Mouse (Mus musculus) C2C12 (cell line): ENCODE measurements around the gene Tet1. TPM values are rescaled to one million over a fixed set of nuclear protein-coding genes. Genes with fewer than 3 reads are reported as not detected.
"Not testable (repeated sequence)": the region's sequence is repeated elsewhere in the genome, so short reads cannot be mapped to it uniquely, and the experiment has no call there.

Experiments used
- H3K27me3 ChIP-seq: one replicate; pipeline ENCODE4 v1.6.1; 2011; ENCODE audit not compliant: control insufficient read depth, insufficient read depth, insufficient read length
- H3K36me3 ChIP-seq: one replicate; pipeline ENCODE4 v1.6.1; 2011; ENCODE audit not compliant: control insufficient read depth, insufficient read depth
- H3K4me3 ChIP-seq: one replicate; pipeline ENCODE4 v1.5.1; 2011; ENCODE audit warnings: mild to moderate bottlenecking, control low read depth; ENCODE audit not compliant: poor library complexity, insufficient read depth, severe bottlenecking
- H3K79me2 ChIP-seq: one replicate; pipeline ENCODE4 v1.6.1; 2011; ENCODE audit not compliant: control insufficient read depth, insufficient read depth
- H3K79me3 ChIP-seq: one replicate; pipeline ENCODE4 v1.6.1; 2011; ENCODE audit warnings: low read depth, control low read depth
- H3ac ChIP-seq: one replicate; pipeline ENCODE3; 2011; ENCODE audit warnings: low read depth; ENCODE audit not compliant: control insufficient read depth, insufficient read length
- CEBPB ChIP-seq: IDR thresholded peaks from one replicate; pipeline ENCODE4 v1.6.1; 2011; ENCODE audit warnings: low read depth, mild to moderate bottlenecking, control low read depth, moderate library complexity
- CTCF ChIP-seq: IDR thresholded peaks from one replicate; pipeline ENCODE4 v1.5.1; 2011; ENCODE audit not compliant: control insufficient read depth, insufficient read depth, insufficient read length
- FOSL1 ChIP-seq: IDR thresholded peaks from one replicate; pipeline ENCODE4 v1.8.0; 2011; ENCODE audit warnings: mild to moderate bottlenecking, low read length; ENCODE audit not compliant: poor library complexity, insufficient read depth, severe bottlenecking
- MAX ChIP-seq: IDR thresholded peaks from one replicate; pipeline ENCODE4 v1.6.1; 2011; ENCODE audit warnings: mild to moderate bottlenecking, control low read depth
- MYOD1 ChIP-seq: IDR thresholded peaks from one replicate; pipeline ENCODE4 v1.6.1; 2011; ENCODE audit warnings: low read depth; ENCODE audit not compliant: control insufficient read depth, insufficient read length
- MYOG ChIP-seq: IDR thresholded peaks from one replicate; pipeline ENCODE4 v1.6.1; 2011; ENCODE audit not compliant: control insufficient read depth, insufficient read length; ENCODE audit errors: extremely low read depth
- USF1 ChIP-seq: IDR thresholded peaks from one replicate; pipeline ENCODE4 v1.6.1; 2011; ENCODE audit warnings: low read depth, mild to moderate bottlenecking, control low read depth, moderate library complexity
- polyA plus RNA-seq: library from polyadenylated mRNA; unstranded; fragments of >200 nt; fragmentation: generic; extraction: Trizol; gene quantifications from one replicate; pipeline ENCODE4 v1.2.1, GENCODE M21; 2012; ENCODE audit warnings: missing spikeins

Gene Tet1
- polyA plus RNA-seq, 1 experiment: 0.29 TPM

DNA sequence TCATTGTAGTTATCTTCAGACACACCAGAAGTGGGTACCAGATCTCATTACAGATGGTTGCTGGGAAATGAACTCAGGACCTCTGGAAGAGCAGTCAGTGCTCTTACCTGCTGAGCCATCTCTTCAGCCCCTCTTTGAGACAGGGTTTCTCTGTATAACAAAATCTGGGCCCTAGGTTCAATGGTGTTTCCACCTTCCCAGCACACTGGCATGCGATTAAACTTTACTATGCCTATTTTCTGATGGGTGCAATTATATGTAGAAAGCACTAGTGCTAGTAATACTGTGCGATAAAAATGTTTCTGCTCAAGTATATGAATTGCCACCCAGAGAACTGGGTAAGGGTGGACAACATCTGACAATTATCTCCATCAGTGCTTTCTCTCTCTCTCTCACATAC is 105.5 kb downstream of the Tet1 start:
- TF ChIP-seq MYOD1 (no peak), CTCF (no peak), CEBPB (no peak), FOSL1 (no peak), USF1 (no peak), MAX (no peak)
- Histone ChIP-seq H3K79me3 (no peaks in the 10 kb centered on the region), H3K36me3 (no peaks in the 10 kb centered on the region), H3K4me3 (no peak overlapping the region), H3K79me2 (no peaks in the 10 kb centered on the region), H3ac (no peak overlapping the region), H3K27me3 (no peaks in the 10 kb centered on the region)

DNA sequence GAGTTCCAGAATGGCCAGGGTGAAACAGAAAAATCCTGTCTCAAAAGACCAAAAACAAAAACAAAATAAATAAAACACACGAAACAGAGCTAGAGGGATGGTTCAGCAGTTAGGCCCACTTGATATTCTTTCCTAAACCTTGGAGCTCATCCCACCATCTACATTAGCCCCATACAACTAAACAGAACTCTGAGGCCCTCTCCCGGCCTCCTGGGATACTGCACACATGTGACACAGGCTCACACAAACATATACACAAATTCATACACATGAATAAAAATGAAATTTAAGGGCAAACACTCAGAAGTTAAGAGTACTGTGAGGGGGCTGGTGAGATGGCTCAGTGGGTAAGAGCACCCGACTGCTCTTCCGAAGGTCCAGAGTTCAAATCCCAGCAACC is 114.6 kb downstream of the Tet1 start:
- Histone ChIP-seq H3K36me3 (peaks cover 13% of the 10 kb centered on the region), H3K79me3 (peaks cover 23% of the 10 kb centered on the region), H3K27me3 (no peaks in the 10 kb centered on the region), H3ac (no peak overlapping the region), H3K79me2 (peaks cover 28% of the 10 kb centered on the region), H3K4me3 (no peak overlapping the region)
- TF ChIP-seq CEBPB (no peak), FOSL1 (no peak), MYOD1 (no peak), MAX (no peak), MYOG (no peak), CTCF (no peak), USF1 (no peak)

DNA sequence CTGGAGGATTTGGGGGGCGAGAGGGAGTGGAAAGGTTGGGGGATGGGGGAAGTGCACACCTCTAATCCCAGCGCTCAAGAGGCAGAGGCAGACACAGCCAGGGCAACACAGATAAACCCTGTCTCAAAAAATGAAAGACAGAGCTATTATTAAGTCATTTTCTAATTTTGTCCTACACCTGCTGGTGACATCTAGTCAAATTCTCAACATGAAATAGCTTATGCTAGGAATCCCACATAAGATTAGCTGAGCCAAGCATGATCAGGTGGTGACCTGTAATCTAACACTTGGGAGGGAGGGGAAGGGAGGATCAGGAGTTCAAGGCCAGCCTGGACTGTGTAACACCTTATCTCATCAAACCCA is 115.7 kb downstream of the Tet1 start:
- no peaks in the 10 kb centered on the region for H3K27me3 ChIP-seq
- peak overlapping the region; percentile 28 for H3K4me3 ChIP-seq
- H3ac ChIP-seq: no peak overlapping the region
- TF ChIP-seq MYOG: no peak
- TF ChIP-seq USF1: no peak
- TF ChIP-seq CEBPB: no peak
- no peak for TF ChIP-seq MYOD1
- no peak for TF ChIP-seq FOSL1
- TF ChIP-seq MAX: no peak
- TF ChIP-seq CTCF: no peak
- peaks cover 33% of the 10 kb centered on the region for H3K79me3 ChIP-seq
- peaks cover 39% of the 10 kb centered on the region for H3K79me2 ChIP-seq
- H3K36me3 ChIP-seq: peaks cover 24% of the 10 kb centered on the region

DNA sequence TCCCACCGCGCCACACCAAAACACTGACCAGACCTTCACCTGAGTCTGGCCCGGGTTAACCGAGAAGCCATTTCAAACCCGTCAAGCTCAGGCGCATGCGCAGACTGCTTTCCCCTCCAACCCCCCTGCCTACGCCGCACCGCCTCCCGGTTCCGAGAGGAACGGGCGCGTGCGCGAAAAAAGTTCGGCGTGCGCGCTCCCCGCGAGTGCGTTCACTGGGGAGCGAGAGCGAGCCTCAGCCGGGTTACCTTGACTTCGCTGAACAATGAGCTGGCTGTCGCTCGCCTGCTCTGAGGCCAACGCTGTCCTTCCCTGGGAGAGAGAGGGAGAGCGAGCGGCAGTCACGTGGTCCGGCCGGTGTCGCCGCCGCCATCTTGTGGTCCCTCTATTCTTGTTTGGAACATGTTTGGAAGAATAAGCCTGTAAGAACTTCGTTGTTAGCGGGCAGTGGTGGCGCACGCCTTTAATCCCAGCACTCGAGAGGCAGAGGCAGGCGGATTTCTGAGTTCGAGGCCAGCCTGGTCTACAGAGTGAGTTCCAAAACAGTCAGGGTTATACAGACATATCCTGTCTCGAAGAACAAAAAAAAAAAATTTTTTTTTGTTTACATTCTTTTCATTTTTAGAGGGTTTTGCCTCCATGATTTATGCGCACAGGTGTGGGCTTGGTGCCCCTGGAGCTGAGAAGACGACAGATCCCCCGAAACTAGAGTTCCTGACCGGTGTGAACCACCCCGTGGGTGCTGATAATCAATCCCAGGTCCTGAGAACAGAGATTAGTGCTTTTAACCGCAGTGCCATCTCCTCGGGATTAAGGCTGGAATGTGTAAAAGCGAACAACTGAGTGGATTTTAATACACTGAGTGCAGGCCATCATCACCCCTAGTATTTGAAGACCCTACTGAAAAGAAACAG is 116.4 kb downstream of the Tet1 start, which contains the start of gene Ccar1:
Gene Ccar1, minus strand, starts transcription at position 110 of the 914 bp plus-strand sequence.
- Histone ChIP-seq H3ac (peak within 1 kb of the TSS; percentile 91), H3K36me3 (peaks cover 31% of the 10 kb centered on the region), H3K4me3 (peak within 1 kb of the TSS; percentile 79), H3K27me3 (no peaks in the 10 kb centered on the region), H3K79me2 (peaks cover 46% of the 10 kb centered on the region), H3K79me3 (peaks cover 39% of the 10 kb centered on the region)
- TF ChIP-seq MYOG (no peak), MAX (peak; percentile 98), USF1 (peak; percentile 95), CEBPB (no peak)

DNA sequence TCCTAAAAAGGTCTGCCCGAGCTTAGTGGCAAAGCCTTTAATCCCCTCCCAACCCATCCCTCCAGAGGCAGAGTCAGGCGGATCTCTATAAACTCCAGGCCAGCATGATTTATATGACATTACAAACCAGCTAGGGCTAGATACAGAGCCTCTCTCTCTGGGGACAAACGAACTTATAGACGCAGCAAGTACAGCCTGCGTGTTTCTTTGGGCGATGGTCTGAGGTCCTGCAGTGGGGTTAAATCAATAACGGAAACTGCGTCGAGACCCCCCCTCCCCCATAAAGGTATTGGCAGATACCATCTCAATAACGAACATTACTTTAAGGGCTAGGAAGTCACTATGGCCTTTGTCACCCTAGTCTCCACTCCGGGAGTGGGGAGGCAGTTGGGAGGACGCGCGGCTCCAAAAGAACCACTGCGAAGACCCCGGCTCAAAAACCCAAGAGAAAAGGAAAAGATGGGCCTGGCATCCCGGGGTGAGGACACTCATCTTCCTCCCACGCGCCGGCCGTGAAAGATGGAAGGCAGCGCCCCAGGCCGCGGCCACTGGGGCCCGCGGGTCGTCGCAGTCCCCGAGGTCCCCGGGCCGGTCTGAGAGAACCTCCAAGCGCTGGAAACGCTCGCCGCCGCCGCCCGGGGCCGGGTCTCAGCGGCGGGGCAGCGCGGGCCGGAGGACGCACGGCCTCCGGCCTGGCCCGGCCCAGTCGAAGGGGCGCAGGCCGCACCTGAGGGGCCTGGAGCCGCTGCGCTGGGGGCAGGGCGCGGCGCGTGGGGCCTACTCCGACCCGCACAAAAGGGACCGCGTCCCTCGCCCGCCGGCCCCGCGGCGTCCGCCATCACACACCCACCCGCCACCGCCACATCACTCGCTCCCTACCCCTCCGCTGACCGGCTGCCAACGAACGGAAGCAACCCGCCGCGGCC is 117.3 kb downstream of the Tet1 start:
- Histone ChIP-seq H3K4me3 (peak overlapping the region; percentile 79), H3K36me3 (peaks cover 40% of the 10 kb centered on the region), H3K79me3 (peaks cover 47% of the 10 kb centered on the region), H3K27me3 (no peaks in the 10 kb centered on the region), H3ac (peak overlapping the region; percentile 91), H3K79me2 (peaks cover 55% of the 10 kb centered on the region)
- TF ChIP-seq CTCF (no peak), MYOG (no peak), MAX (no peak), MYOD1 (no peak), FOSL1 (no peak), USF1 (no peak), CEBPB (no peak)

DNA sequence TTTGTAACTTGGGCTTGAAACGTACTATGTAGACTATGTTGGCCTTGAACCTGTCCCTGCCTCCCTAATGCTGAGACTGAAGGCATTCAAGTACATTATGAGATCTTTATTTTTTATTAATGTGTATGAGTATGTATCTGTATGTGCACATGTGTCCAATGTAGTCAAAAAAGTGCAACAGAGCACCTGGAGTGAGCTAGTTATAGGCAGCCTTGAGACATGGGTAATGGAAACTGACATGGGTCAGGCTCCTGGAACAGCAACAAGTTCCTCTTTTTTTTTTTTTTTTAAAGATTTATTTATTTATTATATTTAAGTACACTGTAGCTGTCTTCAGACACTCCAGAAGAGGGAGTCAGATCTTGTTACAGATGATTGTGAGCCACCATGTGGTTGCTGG is 127.0 kb downstream of the Tet1 start:
- Histone ChIP-seq H3K79me2 (peaks cover 38% of the 10 kb centered on the region), H3K36me3 (peaks cover 97% of the 10 kb centered on the region), H3K79me3 (peaks cover 19% of the 10 kb centered on the region)
- not testable (repeated sequence) for H3K27me3 ChIP-seq, H3ac ChIP-seq, H3K4me3 ChIP-seq
